Mouse (Mus musculus) cerebellum, adult 2 months (tissue): Measurements from ENCODE around the gene Mrpl43. TPM values are rescaled to one million over a fixed set of nuclear protein-coding genes. Genes with fewer than 3 reads are reported as not detected.
"Not testable (repeated sequence)": the region's sequence is repeated elsewhere in the genome, so short reads cannot be mapped to it uniquely, and the experiment has no call there.

Source experiments
- DNase-seq, 2 experiments: peaks; one replicate each; pipeline ENCODE4 v3.0.0; 2021
- H3K27ac ChIP-seq: fragments of 200-500 bp; 2 replicates; pipeline ENCODE4 v1.5.1; 2012; ENCODE audit warnings: low read length, control low read depth, inconsistent platforms; ENCODE audit not compliant: insufficient read depth
- H3K27me3 ChIP-seq: fragments of 200-500 bp; 2 replicates; pipeline ENCODE4 v1.6.1; 2012; ENCODE audit warnings: inconsistent platforms, mild to moderate bottlenecking, low read length, moderate library complexity; ENCODE audit not compliant: control insufficient read depth, insufficient read depth
- H3K4me1 ChIP-seq: fragments of 200-500 bp; 2 replicates; pipeline ENCODE4 v1.6.1; 2011; ENCODE audit warnings: low read length; ENCODE audit not compliant: control insufficient read depth, insufficient read depth
- H3K4me3 ChIP-seq: fragments of 200-500 bp; replicated peaks from 2 replicates; pipeline ENCODE3; 2011; ENCODE audit warnings: mild to moderate bottlenecking, low read depth, low read length, control low read depth; ENCODE audit not compliant: insufficient read depth
- CTCF ChIP-seq: fragments of 200-500 bp; IDR thresholded peaks from 2 replicates; pipeline ENCODE4 v1.5.1; 2011; ENCODE audit warnings: low read depth, mild to moderate bottlenecking, control low read depth, low read length, moderate library complexity, borderline replicate concordance; ENCODE audit not compliant: insufficient read depth
- POLR2A ChIP-seq: fragments of 200-500 bp; IDR thresholded peaks from 2 replicates; pipeline ENCODE4 v1.6.1; 2011; ENCODE audit warnings: low read length, control low read depth, borderline replicate concordance; ENCODE audit not compliant: insufficient read depth
- WGBS: fragments of 180-500 bp; shearing (Covaris S2); methylation state at CpG from one replicate; pipeline ENCODE4 v1.1.7; 2018; 5-methylcytosine and 5-hydroxymethylcytosine counted together
- polyA plus RNA-seq: library from polyadenylated mRNA; depleted of rRNA; stranded (reverse); fragments of >200 nt; gene quantifications from 2 replicates; pipeline ENCODE4 v1.2.3, GENCODE M21; 2012

Gene Mrpl43
- polyA plus RNA-seq, 1 experiment = 88.3 TPM

GRCm38 (mm10) chr19:45046523-45047321 lies 40.5 kb upstream of the Mrpl43 start:
- under 1% methylated on average over 34 of the region's 34 CpGs for WGBS
- H3K4me3 ChIP-seq = peak overlapping the region; percentile 94
- TF ChIP-seq POLR2A (0 out of 2 replicates have a peak, but pooled peaks have one; percentile 22), CTCF (no peak)
- H3K4me1 ChIP-seq = peaks cover 13% of the 10 kb centered on the region
- no peaks in the 10 kb centered on the region for H3K27me3 ChIP-seq
- peak; percentile 95 to 97 for DNase-seq
- H3K27ac ChIP-seq = peak overlapping the region; percentile 87

- peak within 1 kb of the TSS; percentile 87; the same call in 1 of the 2 replicates for H3K27ac ChIP-seq
- no peaks in the 10 kb centered on the region for H3K27me3 ChIP-seq
- TF ChIP-seq CTCF (no peak), POLR2A (no peak)
- DNase-seq = no peak
- peaks cover 13% of the 10 kb centered on the region for H3K4me1 ChIP-seq
- 86% methylated on average over 5 of the region's 5 CpGs for WGBS
- H3K4me3 ChIP-seq = peak within 1 kb of the TSS; percentile 94
These were observed 39.4 kb upstream of the Mrpl43 start, which contains the start of gene Pdzd7 for GRCm38 (mm10) chr19:45045651-45046050. Gene Pdzd7, minus strand, starts transcription at chr19:45045717.

- DNase-seq = peak in 1 of 2 experiments; percentile 12
- Histone ChIP-seq H3K27ac (no peak overlapping the region), H3K4me1 (peaks cover 13% of the 10 kb centered on the region), H3K4me3 (no peak overlapping the region), H3K27me3 (no peaks in the 10 kb centered on the region)
- 72% methylated on average over 15 of the region's 15 CpGs for WGBS
- no peak for TF ChIP-seq CTCF
- TF ChIP-seq POLR2A = no peak
These were observed 39.0 kb upstream of the Mrpl43 start for GRCm38 (mm10) chr19:45045236-45045635.

GRCm38 (mm10) chr19:45044389-45044927 lies 38.2 kb upstream of the Mrpl43 start:
- no peaks in the 10 kb centered on the region for H3K27me3 ChIP-seq
- TF ChIP-seq CTCF = no peak
- TF ChIP-seq POLR2A = no peak
- WGBS = 61% methylated on average over 11 of the region's 11 CpGs
- no peak for DNase-seq
- H3K4me1 ChIP-seq = peaks cover 8% of the 10 kb centered on the region
- no peak overlapping the region for H3K4me3 ChIP-seq
- H3K27ac ChIP-seq = no peak overlapping the region

- Histone ChIP-seq H3K27ac (no peak overlapping the region), H3K27me3 (no peaks in the 10 kb centered on the region), H3K4me3 (no peak overlapping the region), H3K4me1 (no peaks in the 10 kb centered on the region)
- 58% methylated on average over 13 of the region's 13 CpGs for WGBS
- DNase-seq = no peak
- TF ChIP-seq CTCF (no peak), POLR2A (no peak)
These were observed 34.0 kb upstream of the Mrpl43 start for GRCm38 (mm10) chr19:45040214-45040613.

- H3K4me3 ChIP-seq, H3K27ac ChIP-seq, H3K4me1 ChIP-seq, H3K27me3 ChIP-seq, DNase-seq: not testable (repeated sequence)
- 90% methylated on average over 7 of the region's 7 CpGs for WGBS
These were observed 32.0 kb upstream of the Mrpl43 start for GRCm38 (mm10) chr19:45038198-45038597.

- H3K27ac ChIP-seq = no peak overlapping the region
- WGBS = 32% methylated on average over 16 of the region's 16 CpGs
- peaks cover 4% of the 10 kb centered on the region; the same call in 1 of the 2 replicates for H3K4me1 ChIP-seq
- TF ChIP-seq CTCF = peak; percentile 27; the same call in 1 of the 2 replicates
- no peak for TF ChIP-seq POLR2A
- no peaks in the 10 kb centered on the region for H3K27me3 ChIP-seq
- no peak overlapping the region for H3K4me3 ChIP-seq
- DNase-seq = no peak
These were observed 30.6 kb upstream of the Mrpl43 start for GRCm38 (mm10) chr19:45036867-45037266.

- Histone ChIP-seq H3K4me1 (peaks cover 15% of the 10 kb centered on the region; the same call in 1 of the 2 replicates), H3K27ac (no peak overlapping the region), H3K4me3 (no peak overlapping the region), H3K27me3 (no peaks in the 10 kb centered on the region)
- WGBS = 12% methylated on average over 17 of the region's 17 CpGs
- no peak for TF ChIP-seq POLR2A
- peak; percentile 57 for TF ChIP-seq CTCF
- DNase-seq = peak; percentile 44 to 54
These were observed 26.5 kb upstream of the Mrpl43 start for GRCm38 (mm10) chr19:45032570-45033332.
